In genomic region chr19:38271071-38271470, GRCm38 (mm10) we compare ENCODE assay signal across 27 mouse cellular contexts. TPM values are rescaled to one million over a fixed set of nuclear protein-coding genes. Genes with fewer than 3 reads are reported as not detected.
A peak's percentile ranks its signal among the peaks of the same experiment; 100 is the strongest.
DNase-seq lines count a peak whose midpoint lies in the region; TF ChIP-seq lines count a peak whose summit lies in the region.
"Had no signal": no experiment of that assay in that cellular context is flagged by ENCODE, and none has a peak within 500 bp of the region (broad histone marks: within the 10 kb centered on the region; RNA-seq: fewer than 3 reads in every experiment).

No protein-coding gene starts in this region.

- DNase-seq in cerebellum, adult 11-12 months, result peak; percentile 55
- DNase-seq in cerebellum, postnatal 10 days, result no peak
- peak; percentile 32 for DNase-seq in cerebellum, adult 8-10 months
- no peak for DNase-seq in cerebellum, postnatal 36 days
- DNase-seq in layer of hippocampus, adult 2 months (ENCODE audit: low spot score in 2 of 2), result no peak
- no peak for DNase-seq in layer of hippocampus, adult 9-10 months (ENCODE audit: low spot score)
- DNase-seq in ZHBTc4 (ENCODE audit: low read depth, low spot score), result peak; percentile 47
- DNase-seq: adrenal gland, adult 8-10 months; adrenal gland, postnatal 25 days; B cell, adult 2 months; embryo, embryonic 11 days; gastrocnemius, postnatal 25 days; heart, postnatal 10 days; heart, postnatal 36 days; kidney, adult 11 months; kidney, adult 8-10 months had no signal

- TF ChIP-seq CTCF in layer of hippocampus, adult 2 months (conservative IDR thresholded peaks at IDR 0.05), result no peak

- H3K4me3 ChIP-seq in layer of hippocampus, adult 2 months, result peak overlapping the region; percentile 32
- H3K4me3 ChIP-seq: embryonic facial prominence, embryonic 10.5 days; embryonic facial prominence, embryonic 13.5 days; erythroblast, embryonic 14.5 days; forebrain, embryonic 12.5 days; forebrain, embryonic 15.5 days; heart, embryonic 12.5 days; heart, embryonic 15.5 days; hindbrain, embryonic 10.5 days; hindbrain, embryonic 13.5 days; intestine, embryonic 15.5 days had no signal

- peak overlapping the region; percentile 66; the same call in 1 of the 2 replicates for H3K27ac ChIP-seq in layer of hippocampus, adult 2 months
- H3K27ac ChIP-seq: embryonic facial prominence, embryonic 10.5 days; embryonic facial prominence, embryonic 13.5 days; forebrain, embryonic 12.5 days; forebrain, embryonic 15.5 days; heart, embryonic 15.5 days; hindbrain, embryonic 10.5 days; hindbrain, embryonic 13.5 days; intestine, embryonic 15.5 days had no signal

RNA-seq across cellular contexts. Expression of gene Lgi1, which starts 6.7 kb away (rescaled TPM):
- total RNA-seq in layer of hippocampus, adult 2 months (2021), result 100 to 1,000 TPM; 196 to 209 TPM
- total RNA-seq: MEL had no signal

RNA-seq across cellular contexts. Expression of gene Fra10ac1, which starts 47.1 kb away (rescaled TPM):
- total RNA-seq in layer of hippocampus, adult 2 months (2021), result 10 to 100 TPM; 17.8 to 22.4 TPM

Comparison
In these comparisons a context has a peak if more than half of its experiments do, and no peak if none do; other contexts are left out.
1. DNase-seq: peak in cerebellum, adult 11-12 months (single experiment), cerebellum, adult 8-10 months (single experiment) and ZHBTc4 (single experiment); none in cerebellum, postnatal 10 days (0 of 2), cerebellum, postnatal 36 days (0 of 2), layer of hippocampus, adult 2 months (0 of 2) and layer of hippocampus, adult 9-10 months (single experiment).